Mouse (Mus musculus) erythroblast, embryonic 14.5 days (primary cell): ENCODE data around the gene Ctxn2. TPM values are rescaled to one million over a fixed set of nuclear protein-coding genes. Genes with fewer than 3 reads are reported as not detected.
A peak's percentile ranks its signal among the peaks of the same experiment; 100 is the strongest.
"Not testable (repeated sequence)": the region's sequence is repeated elsewhere in the genome, so short reads cannot be mapped to it uniquely, and the experiment has no call there.

ENCODE experiments used
- H3K27me3 ChIP-seq: 2 replicates; pipeline ENCODE4 v1.6.1; 2012; ENCODE audit warnings: inconsistent platforms; ENCODE audit not compliant: control insufficient read depth
- H3K36me3 ChIP-seq: 2 replicates; pipeline ENCODE4 v1.6.1; 2012; ENCODE audit warnings: mild to moderate bottlenecking, inconsistent platforms; ENCODE audit not compliant: control insufficient read depth
- H3K4me1 ChIP-seq: 2 replicates; pipeline ENCODE4 v1.6.1; 2012; ENCODE audit warnings: inconsistent platforms; ENCODE audit not compliant: control insufficient read depth
- H3K4me3 ChIP-seq: replicated peaks from 2 replicates; pipeline ENCODE3; 2012; ENCODE audit warnings: moderate library complexity, mild to moderate bottlenecking, inconsistent platforms
- H3K9me3 ChIP-seq: 2 replicates; pipeline ENCODE4 v1.6.1; 2012; ENCODE audit warnings: low read length, inconsistent platforms, mixed read lengths; ENCODE audit not compliant: control insufficient read depth
- GATA1 ChIP-seq: IDR thresholded peaks from 2 replicates; pipeline ENCODE4 v1.6.1; 2012; ENCODE audit warnings: low read length, inconsistent platforms, mixed read lengths
- TAL1 ChIP-seq: IDR thresholded peaks from 3 replicates; pipeline ENCODE4 v1.6.1; 2012; ENCODE audit warnings: low read length, inconsistent platforms, mixed read lengths
- polyA plus RNA-seq: library from polyadenylated mRNA; stranded (reverse); fragments of >175 nt; gene quantifications from 2 replicates; pipeline ENCODE4 v1.2.3, GENCODE M21; 2012

Ctxn2 gene
- not detected in 2 replicates for polyA plus RNA-seq

DNA sequence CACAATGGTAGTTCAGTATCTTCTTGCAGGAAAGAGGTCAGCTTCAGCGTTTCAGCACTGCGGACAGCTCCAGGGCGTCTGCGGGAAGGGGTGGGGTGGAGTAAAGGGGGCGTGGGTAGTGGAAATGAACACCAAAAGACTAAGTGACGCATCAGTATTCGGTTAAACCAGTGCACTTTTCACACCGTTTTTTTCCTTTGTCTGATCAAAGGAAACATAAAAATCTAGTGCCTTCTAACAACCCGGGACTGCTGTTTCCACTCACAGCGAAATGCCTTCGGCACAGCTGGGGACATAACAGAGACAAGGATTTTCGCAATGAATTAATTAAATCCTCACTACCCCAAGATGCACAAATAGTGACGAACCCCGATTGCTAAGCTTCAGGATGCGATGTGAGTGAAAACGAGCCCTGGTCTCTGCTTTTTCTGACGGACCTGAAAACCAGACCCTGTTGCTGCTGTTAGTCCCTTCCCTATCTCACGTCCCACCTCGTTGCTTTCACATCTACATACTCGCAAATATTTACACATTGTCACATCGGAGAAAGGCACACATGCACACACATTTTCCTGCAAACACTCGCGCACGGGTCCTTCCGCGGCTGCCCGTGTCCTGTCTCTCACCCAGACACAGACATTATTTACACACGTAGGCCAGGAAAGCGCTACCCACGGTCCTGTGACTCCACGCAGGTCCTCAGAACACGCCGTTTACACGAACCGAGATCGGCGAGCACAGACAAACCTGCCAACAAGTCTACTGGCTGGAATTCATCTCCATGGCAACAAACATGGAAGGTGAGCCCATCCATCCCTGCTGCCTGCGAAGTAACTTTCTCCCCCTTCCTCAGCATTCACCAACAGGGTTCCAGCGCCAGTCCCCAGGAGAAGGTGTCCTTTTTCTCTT lies at the start of gene Ctxn2:
Ctxn2 (plus strand) TSS at position 790 of the 909 bp plus-strand sequence.
- no peaks in the 10 kb centered on the region for H3K9me3 ChIP-seq
- TF ChIP-seq TAL1 (no peak), GATA1 (no peak)
- H3K4me3 ChIP-seq, result no peak within 1 kb of the TSS
- no peaks in the 10 kb centered on the region for H3K36me3 ChIP-seq
- H3K4me1 ChIP-seq, result no peaks in the 10 kb centered on the region; the same call in 1 of the 2 replicates
- H3K27me3 ChIP-seq, result peaks cover 22% of the 10 kb centered on the region

- H3K4me3 ChIP-seq, result no peak overlapping the region
- no peak for TF ChIP-seq GATA1
- TF ChIP-seq TAL1, result no peak
- peaks cover 87% of the 10 kb centered on the region for H3K36me3 ChIP-seq
- H3K27me3 ChIP-seq, result no peaks in the 10 kb centered on the region
- no peaks in the 10 kb centered on the region for H3K9me3 ChIP-seq
- H3K4me1 ChIP-seq, result no peaks in the 10 kb centered on the region
Observed at GRCm38 (mm10) chr2:125088757-125089156, 47.7 kb upstream of the Ctxn2 start.

GRCm38 (mm10) chr2:125092123-125092522 lies 44.4 kb upstream of the Ctxn2 start:
- peaks cover 88% of the 10 kb centered on the region for H3K36me3 ChIP-seq

GRCm38 (mm10) chr2:125104491-125104890 lies 32.0 kb upstream of the Ctxn2 start:
- H3K4me1 ChIP-seq, H3K4me3 ChIP-seq, H3K9me3 ChIP-seq, H3K27me3 ChIP-seq: not testable (repeated sequence)
- peaks cover 82% of the 10 kb centered on the region for H3K36me3 ChIP-seq

More at GRCm38 (mm10) chr2:125092123-125092522, 44.4 kb upstream of the Ctxn2 start:
- H3K4me3 ChIP-seq, H3K9me3 ChIP-seq, H3K4me1 ChIP-seq, H3K27me3 ChIP-seq: not testable (repeated sequence)

GRCm38 (mm10) chr2:125106536-125106935 lies 30.0 kb upstream of the Ctxn2 start:
- H3K4me3 ChIP-seq, H3K27me3 ChIP-seq, H3K4me1 ChIP-seq, H3K9me3 ChIP-seq: not testable (repeated sequence)
- H3K36me3 ChIP-seq, result peaks cover 82% of the 10 kb centered on the region

GRCm38 (mm10) chr2:125119381-125120110 lies 16.9 kb upstream of the Ctxn2 start:
- H3K27me3 ChIP-seq, result peaks cover 3% of the 10 kb centered on the region; the same call in 1 of the 2 replicates
- H3K4me1 ChIP-seq, result peaks cover 43% of the 10 kb centered on the region
- TF ChIP-seq TAL1 (no peak), GATA1 (no peak)
- peaks cover 2% of the 10 kb centered on the region; the same call in 1 of the 2 replicates for H3K9me3 ChIP-seq
- peaks cover 49% of the 10 kb centered on the region for H3K36me3 ChIP-seq
- no peak overlapping the region for H3K4me3 ChIP-seq

GRCm38 (mm10) chr2:125122288-125122623 lies 14.2 kb upstream of the Ctxn2 start:
- peaks cover 43% of the 10 kb centered on the region for H3K4me1 ChIP-seq
- H3K4me3 ChIP-seq, result peak overlapping the region; percentile 92
- H3K27me3 ChIP-seq, result peaks cover 13% of the 10 kb centered on the region
- no peak for TF ChIP-seq TAL1
- TF ChIP-seq GATA1, result no peak
- peaks cover 2% of the 10 kb centered on the region; the same call in 1 of the 2 replicates for H3K9me3 ChIP-seq
- peaks cover 27% of the 10 kb centered on the region for H3K36me3 ChIP-seq

GRCm38 (mm10) chr2:125122624-125123476 lies 13.6 kb upstream of the Ctxn2 start:
- Histone ChIP-seq H3K4me3 (peak overlapping the region; percentile 92), H3K36me3 (peaks cover 27% of the 10 kb centered on the region), H3K4me1 (peaks cover 43% of the 10 kb centered on the region)

DNA sequence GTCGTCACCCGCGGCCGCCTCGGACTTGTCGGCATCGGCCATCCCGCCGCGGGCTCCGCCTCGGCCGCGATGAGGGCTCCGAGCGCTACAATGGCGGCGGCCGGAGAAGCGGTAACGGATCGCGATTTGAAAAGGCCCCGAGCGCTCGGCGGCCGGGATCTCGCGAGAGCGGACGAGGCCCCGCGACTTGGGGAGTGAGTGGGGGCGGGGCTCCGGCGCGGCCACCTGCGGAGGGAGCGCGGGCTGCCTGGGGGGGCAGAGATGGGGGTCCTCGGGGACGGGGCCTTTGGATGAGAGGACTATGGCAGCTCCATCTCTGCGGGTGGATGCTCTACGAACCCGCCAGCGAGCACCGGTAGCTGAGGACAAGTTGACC lies 13.0 kb upstream of the Ctxn2 start, which contains the start of gene Myef2:
Myef2 (minus strand) TSS at position 185 of the 376 bp plus-strand sequence.
- peaks cover 25% of the 10 kb centered on the region for H3K36me3 ChIP-seq
- peaks cover 40% of the 10 kb centered on the region for H3K4me1 ChIP-seq
- H3K4me3 ChIP-seq, result peak within 1 kb of the TSS; percentile 92
- no peak for TF ChIP-seq TAL1
- TF ChIP-seq GATA1, result no peak
- H3K9me3 ChIP-seq, result peaks cover 2% of the 10 kb centered on the region; the same call in 1 of the 2 replicates
- peaks cover 13% of the 10 kb centered on the region for H3K27me3 ChIP-seq

More at GRCm38 (mm10) chr2:125122624-125123476, 13.6 kb upstream of the Ctxn2 start:
- Histone ChIP-seq H3K27me3 (peaks cover 13% of the 10 kb centered on the region), H3K9me3 (peaks cover 2% of the 10 kb centered on the region; the same call in 1 of the 2 replicates)
- TF ChIP-seq GATA1, result no peak
